Mouse (Mus musculus) liver, embryonic 11.5 days (tissue): ENCODE measurements at regions not wholly inside any gene's neighbourhood (a gene's known extent, or its start where the extent isn't known, plus 50 kb on each side); places are given as distances from the start of the nearest gene placed in this dataset.

Source experiments
- ATAC-seq: fragments of 200-750 bp; cut with Nextera tagmentation; replicated peaks from 2 replicates; pipeline ENCODE4 v1.8.0; 2017; ENCODE audit warnings: moderate number of reproducible peaks, mild to moderate bottlenecking, moderate TSS enrichment, moderate library complexity; ENCODE audit not compliant: low FRiP score
- DNase-seq: peaks from one replicate; pipeline ENCODE4 v3.0.0-alpha.2; 2017; ENCODE audit warnings: low spot score
- H3K27ac ChIP-seq: fragments of 300-500 bp; sonication (generic); 2 replicates; pipeline ENCODE4 v1.5.1; 2014; ENCODE audit warnings: mild to moderate bottlenecking, low read depth, low read length, control low read depth
- H3K27me3 ChIP-seq: fragments of 300-500 bp; sonication (generic); replicated peaks from 2 replicates; pipeline ENCODE4 v1.6.1; 2014; ENCODE audit warnings: low read length, mixed read lengths; ENCODE audit not compliant: control insufficient read depth, insufficient read depth
- H3K36me3 ChIP-seq: fragments of 300-500 bp; sonication (generic); 2 replicates; pipeline ENCODE4 v1.6.1; 2014; ENCODE audit warnings: mild to moderate bottlenecking, low read length, moderate library complexity, mixed read lengths; ENCODE audit not compliant: control insufficient read depth, insufficient read depth
- H3K4me1 ChIP-seq: fragments of 300-500 bp; sonication (generic); replicated peaks from 2 replicates; pipeline ENCODE4 v1.6.1; 2014; ENCODE audit warnings: low read length, mixed read lengths; ENCODE audit not compliant: control insufficient read depth, insufficient read depth
- H3K4me2 ChIP-seq: fragments of 300-500 bp; sonication (generic); 2 replicates; pipeline ENCODE4 v1.6.1; 2014; ENCODE audit warnings: mild to moderate bottlenecking, control low read depth, moderate library complexity
- H3K4me3 ChIP-seq: fragments of 300-500 bp; sonication (generic); 2 replicates; pipeline ENCODE4 v1.5.1; 2014; ENCODE audit warnings: low read depth, low read length, control low read depth
- H3K9ac ChIP-seq: fragments of 300-500 bp; sonication (generic); 2 replicates; pipeline ENCODE4 v1.6.1; 2014; ENCODE audit warnings: low read depth, low read length, control low read depth
- H3K9me3 ChIP-seq: fragments of 300-500 bp; sonication (generic); 2 replicates; pipeline ENCODE4 v1.6.1; 2016; ENCODE audit warnings: low read length, inconsistent platforms, mixed read lengths; ENCODE audit not compliant: control insufficient read depth
- WGBS: fragments of 180-500 bp; shearing (Covaris S2); extraction: QIAGEN DNeasy Blood & Tissue Kit; methylation state at CpG from one replicate; pipeline ENCODE4 v1.1.7; 2014; 5-methylcytosine and 5-hydroxymethylcytosine counted together

GRCm38 (mm10) chr13:39183715-39184179 lies 223.1 kb upstream of the Slc35b3 start:
- Histone ChIP-seq H3K9me3 (no peaks in the 10 kb centered on the region), H3K4me1 (no peaks in the 10 kb centered on the region), H3K4me3 (no peak overlapping the region), H3K27me3 (no peaks in the 10 kb centered on the region), H3K4me2 (no peak overlapping the region), H3K9ac (no peak overlapping the region), H3K27ac (no peak overlapping the region), H3K36me3 (no peaks in the 10 kb centered on the region)
- no peak for DNase-seq
- ATAC-seq = no peak
- WGBS = 62% methylated on average over 2 of the region's 2 CpGs

- 55% methylated on average over 2 of the region's 2 CpGs for WGBS
- no peak overlapping the region for H3K4me3 ChIP-seq
- no peak for DNase-seq
- no peak overlapping the region for H3K4me2 ChIP-seq
- no peaks in the 10 kb centered on the region for H3K9me3 ChIP-seq
- no peaks in the 10 kb centered on the region for H3K27me3 ChIP-seq
- no peaks in the 10 kb centered on the region for H3K36me3 ChIP-seq
- H3K27ac ChIP-seq = no peak overlapping the region
- H3K9ac ChIP-seq = no peak overlapping the region
- no peaks in the 10 kb centered on the region for H3K4me1 ChIP-seq
- no peak for ATAC-seq
Observed at GRCm38 (mm10) chr13:39161980-39162379, 201.3 kb upstream of the Slc35b3 start.

- Histone ChIP-seq H3K9me3 (no peaks in the 10 kb centered on the region), H3K27ac (no peak overlapping the region), H3K9ac (no peak overlapping the region), H3K4me1 (no peaks in the 10 kb centered on the region), H3K4me3 (no peak overlapping the region), H3K4me2 (no peak overlapping the region), H3K27me3 (no peaks in the 10 kb centered on the region), H3K36me3 (no peaks in the 10 kb centered on the region)
- 67% methylated on average over 1 of the region's 1 CpGs for WGBS
- no peak for ATAC-seq
- DNase-seq = no peak
Observed at GRCm38 (mm10) chr13:39127942-39128341, 167.3 kb upstream of the Slc35b3 start.

GRCm38 (mm10) chr13:39092058-39092457 lies 131.4 kb upstream of the Slc35b3 start:
- Histone ChIP-seq H3K9me3 (no peaks in the 10 kb centered on the region), H3K36me3 (no peaks in the 10 kb centered on the region), H3K27ac (no peak overlapping the region), H3K4me3 (no peak overlapping the region), H3K4me2 (no peak overlapping the region), H3K9ac (no peak overlapping the region), H3K27me3 (no peaks in the 10 kb centered on the region), H3K4me1 (no peaks in the 10 kb centered on the region)
- no peak for ATAC-seq
- 73% methylated on average over 2 of the region's 2 CpGs for WGBS
- no peak for DNase-seq

GRCm38 (mm10) chr13:39084544-39084943 lies 123.9 kb upstream of the Slc35b3 start:
- Histone ChIP-seq H3K4me3 (no peak overlapping the region), H3K4me2 (no peak overlapping the region), H3K9ac (no peak overlapping the region), H3K4me1 (no peaks in the 10 kb centered on the region), H3K9me3 (no peaks in the 10 kb centered on the region), H3K27me3 (no peaks in the 10 kb centered on the region), H3K27ac (no peak overlapping the region), H3K36me3 (no peaks in the 10 kb centered on the region)
- no peak for ATAC-seq
- no peak for DNase-seq
- 79% methylated on average over 5 of the region's 5 CpGs for WGBS

GRCm38 (mm10) chr13:39074211-39074610 lies 113.5 kb upstream of the Slc35b3 start:
- Histone ChIP-seq H3K27me3 (no peaks in the 10 kb centered on the region), H3K4me2 (no peak overlapping the region), H3K4me3 (no peak overlapping the region), H3K4me1 (no peaks in the 10 kb centered on the region), H3K36me3 (no peaks in the 10 kb centered on the region), H3K27ac (no peak overlapping the region), H3K9ac (no peak overlapping the region), H3K9me3 (no peaks in the 10 kb centered on the region)
- DNase-seq (no peak), ATAC-seq (no peak)
- 89% methylated on average over 2 of the region's 2 CpGs for WGBS

GRCm38 (mm10) chr13:39032263-39032662 lies 71.6 kb upstream of the Slc35b3 start:
- Histone ChIP-seq H3K4me3 (no peak overlapping the region), H3K9ac (no peak overlapping the region), H3K4me1 (no peaks in the 10 kb centered on the region), H3K27me3 (no peaks in the 10 kb centered on the region), H3K27ac (no peak overlapping the region), H3K9me3 (no peaks in the 10 kb centered on the region), H3K36me3 (no peaks in the 10 kb centered on the region), H3K4me2 (no peak overlapping the region)
- WGBS = 79% methylated on average over 3 of the region's 3 CpGs
- ATAC-seq (no peak), DNase-seq (no peak)

GRCm38 (mm10) chr13:39020168-39020567 lies 59.5 kb upstream of the Slc35b3 start:
- 71% methylated on average over 13 of the region's 13 CpGs for WGBS
- H3K4me1 ChIP-seq = no peaks in the 10 kb centered on the region

GRCm38 (mm10) chr13:39011696-39012095 lies 51.0 kb upstream of the Slc35b3 start:
- Histone ChIP-seq H3K9me3 (no peaks in the 10 kb centered on the region), H3K27me3 (no peaks in the 10 kb centered on the region), H3K9ac (no peak overlapping the region), H3K27ac (no peak overlapping the region), H3K4me1 (no peaks in the 10 kb centered on the region), H3K4me3 (no peak overlapping the region), H3K4me2 (peak overlapping the region; percentile 43), H3K36me3 (no peaks in the 10 kb centered on the region)
- ATAC-seq (peak; percentile 53), DNase-seq (peak; percentile 69)
- WGBS = 7% methylated on average over 8 of the region's 8 CpGs

More at GRCm38 (mm10) chr13:39020168-39020567, 59.5 kb upstream of the Slc35b3 start:
- Histone ChIP-seq H3K27me3 (no peaks in the 10 kb centered on the region), H3K9ac (no peak overlapping the region), H3K27ac (no peak overlapping the region), H3K4me2 (no peak overlapping the region), H3K4me3 (no peak overlapping the region), H3K9me3 (no peaks in the 10 kb centered on the region), H3K36me3 (no peaks in the 10 kb centered on the region)
- DNase-seq (no peak), ATAC-seq (no peak)
